Mouse (Mus musculus) hindbrain, embryonic 13.5 days (tissue): ENCODE results near the gene Veph1. TPM values are rescaled to one million over a fixed set of nuclear protein-coding genes. Genes with fewer than 3 reads are reported as not detected.
A peak's percentile ranks its signal among the peaks of the same experiment; 100 is the strongest.

Experiments used
- ATAC-seq: fragments of 200-750 bp; cut with Nextera tagmentation; 2 replicates; pipeline ENCODE4 v1.8.0; 2017; ENCODE audit warnings: moderate TSS enrichment; ENCODE audit not compliant: low FRiP score
- H3K27ac ChIP-seq: fragments of 300-500 bp; sonication (generic); 2 replicates; pipeline ENCODE4 v1.5.1; 2015; ENCODE audit warnings: inconsistent platforms, mild to moderate bottlenecking, moderate library complexity
- H3K27me3 ChIP-seq: fragments of 300-500 bp; sonication (generic); 2 replicates; pipeline ENCODE4 v1.6.1; 2015; ENCODE audit warnings: mild to moderate bottlenecking, inconsistent platforms
- H3K36me3 ChIP-seq: fragments of 300-500 bp; sonication (generic); 2 replicates; pipeline ENCODE4 v1.6.1; 2015; ENCODE audit warnings: mild to moderate bottlenecking, inconsistent platforms
- H3K4me1 ChIP-seq: fragments of 300-500 bp; sonication (generic); replicated peaks from 2 replicates; pipeline ENCODE4 v1.6.1; 2015; ENCODE audit warnings: inconsistent platforms
- H3K4me2 ChIP-seq: fragments of 300-500 bp; sonication (generic); 2 replicates; pipeline ENCODE4 v1.6.1; 2015; ENCODE audit warnings: inconsistent platforms, mild to moderate bottlenecking, moderate library complexity
- H3K4me3 ChIP-seq: fragments of 300-500 bp; sonication (generic); 2 replicates; pipeline ENCODE4 v1.5.1; 2015; ENCODE audit warnings: mild to moderate bottlenecking, inconsistent platforms
- H3K9ac ChIP-seq: fragments of 300-500 bp; sonication (generic); 2 replicates; pipeline ENCODE4 v1.6.1; 2015; ENCODE audit warnings: mild to moderate bottlenecking, inconsistent platforms
- H3K9me3 ChIP-seq: fragments of 300-500 bp; sonication (generic); 2 replicates; pipeline ENCODE4 v1.6.1; 2016; ENCODE audit warnings: inconsistent platforms
- WGBS: fragments of 180-500 bp; shearing (Covaris S2); methylation state at CpG from one replicate; pipeline ENCODE4 v1.1.7; 2015; 5-methylcytosine and 5-hydroxymethylcytosine counted together
- polyA plus RNA-seq: library from polyadenylated mRNA; unstranded; fragments of >200 nt; fragmentation: Nextera tagmentation; extraction: Ambion mirVana; gene quantifications from 2 replicates; pipeline ENCODE4 v1.2.1, GENCODE M21; 2015

Gene Veph1
- polyA plus RNA-seq: 4.6 and 7.8 TPM in 2 replicates

GRCm38 (mm10) chr3:66296545-66296944, at the start of gene Veph1:
Gene Veph1, minus strand, starts transcription at chr3:66296837.
- Histone ChIP-seq H3K4me2 (peak within 1 kb of the TSS; percentile 23), H3K27ac (peak within 1 kb of the TSS; percentile 52; the same call in 1 of the 2 replicates), H3K4me1 (peaks cover 18% of the 10 kb centered on the region), H3K9ac (peak within 1 kb of the TSS; percentile 46), H3K4me3 (no peak within 1 kb of the TSS), H3K36me3 (no peaks in the 10 kb centered on the region), H3K27me3 (no peaks in the 10 kb centered on the region), H3K9me3 (no peaks in the 10 kb centered on the region)
- peak; percentile 52; the same call in 1 of the 2 replicates for ATAC-seq
- 14% methylated on average over 11 of the region's 11 CpGs for WGBS

GRCm38 (mm10) chr3:66340742-66341141, 44.1 kb upstream of the Veph1 start:
- ATAC-seq: no peak
- H3K36me3 ChIP-seq: no peaks in the 10 kb centered on the region
- H3K4me3 ChIP-seq: no peak overlapping the region
- no peaks in the 10 kb centered on the region for H3K9me3 ChIP-seq
- H3K4me2 ChIP-seq: no peak overlapping the region
- H3K27me3 ChIP-seq: no peaks in the 10 kb centered on the region
- no peak overlapping the region for H3K9ac ChIP-seq
- 78% methylated on average over 2 of the region's 2 CpGs for WGBS
- H3K4me1 ChIP-seq: no peaks in the 10 kb centered on the region
- no peak overlapping the region for H3K27ac ChIP-seq

DNA sequence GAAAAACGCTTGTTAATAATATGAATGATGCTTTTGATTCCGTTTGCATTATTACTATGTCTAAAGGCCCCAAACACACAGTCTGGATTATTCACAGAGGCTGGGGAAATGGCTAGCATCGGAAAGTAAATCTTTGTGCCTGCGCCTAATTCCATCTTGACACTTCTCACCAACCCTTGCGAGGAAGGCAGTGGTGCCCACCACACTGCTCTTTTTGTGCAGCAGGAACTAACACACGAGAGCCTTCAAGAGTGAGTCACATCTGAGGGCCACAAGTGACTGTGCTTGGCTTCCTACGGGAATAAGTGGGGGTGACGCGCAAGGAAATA, 35.7 kb upstream of the Veph1 start:
- Histone ChIP-seq H3K9me3 (no peaks in the 10 kb centered on the region), H3K4me2 (no peak overlapping the region), H3K4me3 (no peak overlapping the region), H3K27me3 (no peaks in the 10 kb centered on the region), H3K9ac (no peak overlapping the region), H3K27ac (no peak overlapping the region), H3K4me1 (no peaks in the 10 kb centered on the region), H3K36me3 (no peaks in the 10 kb centered on the region)
- WGBS: 89% methylated on average over 9 of the region's 9 CpGs
- ATAC-seq: no peak

DNA sequence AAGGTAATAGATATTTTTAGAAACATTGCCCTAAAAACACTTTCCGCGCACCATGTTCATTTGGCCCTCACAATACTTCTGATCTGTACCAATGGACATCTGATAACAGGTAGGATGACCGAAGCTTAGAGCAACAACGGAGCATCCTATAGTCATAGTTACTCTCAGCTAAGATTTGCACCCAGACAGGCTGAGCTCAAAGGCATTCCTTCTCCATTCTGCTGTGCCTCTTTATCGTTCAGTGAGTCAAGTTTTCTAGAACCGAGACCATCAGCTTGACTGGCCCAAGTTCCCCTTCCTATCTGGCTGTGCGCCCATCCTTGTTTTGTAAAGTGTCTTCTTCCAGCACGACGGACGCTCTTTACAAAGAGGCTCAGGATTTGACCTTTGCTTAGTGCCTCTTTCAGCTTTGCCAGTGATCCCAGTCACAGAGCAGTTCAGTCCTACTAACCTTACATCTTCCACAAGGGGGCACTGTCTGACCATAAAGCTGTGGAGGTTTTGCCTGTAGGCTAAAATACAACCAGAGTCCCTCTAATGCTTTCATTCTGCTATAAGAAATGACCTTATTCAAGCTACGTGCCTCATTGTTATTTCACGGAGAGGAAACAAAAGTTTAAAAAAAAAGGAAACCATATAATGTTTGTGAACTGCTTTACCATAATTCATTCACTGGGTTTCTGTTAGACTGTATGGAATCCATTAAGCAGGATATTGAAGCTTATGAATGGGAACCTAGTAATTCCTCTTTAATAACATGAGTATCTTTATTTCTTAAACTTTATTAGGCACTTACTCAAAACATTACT, 35.2 kb upstream of the Veph1 start:
- WGBS: 47% methylated on average over 12 of the region's 12 CpGs
- H3K9ac ChIP-seq: no peak overlapping the region
- H3K4me3 ChIP-seq: no peak overlapping the region
- no peak overlapping the region for H3K4me2 ChIP-seq
- H3K9me3 ChIP-seq: no peaks in the 10 kb centered on the region
- no peaks in the 10 kb centered on the region for H3K27me3 ChIP-seq
- peak; percentile 76 for ATAC-seq
- H3K36me3 ChIP-seq: no peaks in the 10 kb centered on the region
- no peak overlapping the region for H3K27ac ChIP-seq
- H3K4me1 ChIP-seq: no peaks in the 10 kb centered on the region

- WGBS: 80% methylated on average over 15 of the region's 15 CpGs
- no peak for ATAC-seq
- peaks cover 6% of the 10 kb centered on the region for H3K4me1 ChIP-seq
Measured at GRCm38 (mm10) chr3:66330896-66331579, 34.4 kb upstream of the Veph1 start.

GRCm38 (mm10) chr3:66325962-66326834, 29.6 kb upstream of the Veph1 start:
- Histone ChIP-seq H3K9ac (0 out of 2 replicates have a peak overlapping the region, but pooled peaks have one; percentile 53), H3K27ac (peak overlapping the region; percentile 85), H3K4me3 (no peak overlapping the region), H3K4me1 (peaks cover 19% of the 10 kb centered on the region), H3K27me3 (no peaks in the 10 kb centered on the region), H3K9me3 (no peaks in the 10 kb centered on the region), H3K4me2 (peak overlapping the region; percentile 20), H3K36me3 (no peaks in the 10 kb centered on the region)
- 34% methylated on average over 16 of the region's 16 CpGs for WGBS
- ATAC-seq: peak; percentile 90

More at GRCm38 (mm10) chr3:66330896-66331579, 34.4 kb upstream of the Veph1 start:
- no peaks in the 10 kb centered on the region for H3K27me3 ChIP-seq
- no peaks in the 10 kb centered on the region for H3K36me3 ChIP-seq
- no peak overlapping the region for H3K9ac ChIP-seq
- no peak overlapping the region for H3K4me3 ChIP-seq
- H3K4me2 ChIP-seq: no peak overlapping the region
- no peak overlapping the region for H3K27ac ChIP-seq
- no peaks in the 10 kb centered on the region for H3K9me3 ChIP-seq

- Histone ChIP-seq H3K4me1 (peaks cover 19% of the 10 kb centered on the region), H3K9me3 (no peaks in the 10 kb centered on the region), H3K36me3 (no peaks in the 10 kb centered on the region), H3K9ac (peak overlapping the region; percentile 53; the same call in 1 of the 2 replicates), H3K4me2 (peak overlapping the region; percentile 15; the same call in 1 of the 2 replicates), H3K4me3 (no peak overlapping the region), H3K27ac (peak overlapping the region; percentile 85), H3K27me3 (no peaks in the 10 kb centered on the region)
- ATAC-seq: peak; percentile 96
- 17% methylated on average over 5 of the region's 5 CpGs for WGBS
Measured at GRCm38 (mm10) chr3:66325486-66325951, 28.9 kb upstream of the Veph1 start.

- H3K9ac ChIP-seq: no peak overlapping the region
- no peak for ATAC-seq
- no peaks in the 10 kb centered on the region for H3K36me3 ChIP-seq
- 79% methylated on average over 8 of the region's 8 CpGs for WGBS
- H3K4me3 ChIP-seq: no peak overlapping the region
- no peaks in the 10 kb centered on the region for H3K4me1 ChIP-seq
- no peak overlapping the region for H3K27ac ChIP-seq
- no peaks in the 10 kb centered on the region for H3K9me3 ChIP-seq
- no peaks in the 10 kb centered on the region for H3K27me3 ChIP-seq
- H3K4me2 ChIP-seq: no peak overlapping the region
Measured at GRCm38 (mm10) chr3:66314793-66315715, 18.4 kb upstream of the Veph1 start.

GRCm38 (mm10) chr3:66310586-66310985, 13.9 kb upstream of the Veph1 start:
- Histone ChIP-seq H3K9me3 (no peaks in the 10 kb centered on the region), H3K27me3 (no peaks in the 10 kb centered on the region), H3K4me3 (no peak overlapping the region), H3K4me1 (no peaks in the 10 kb centered on the region), H3K36me3 (no peaks in the 10 kb centered on the region), H3K4me2 (no peak overlapping the region), H3K9ac (no peak overlapping the region), H3K27ac (no peak overlapping the region)
- no peak for ATAC-seq
- 90% methylated on average over 1 of the region's 1 CpGs for WGBS

- ATAC-seq: no peak
- Histone ChIP-seq H3K27ac (no peak overlapping the region), H3K4me3 (no peak overlapping the region), H3K4me1 (no peaks in the 10 kb centered on the region), H3K9ac (no peak overlapping the region), H3K9me3 (no peaks in the 10 kb centered on the region), H3K4me2 (no peak overlapping the region), H3K27me3 (no peaks in the 10 kb centered on the region), H3K36me3 (no peaks in the 10 kb centered on the region)
- 100% methylated on average over 1 of the region's 1 CpGs for WGBS
Measured at GRCm38 (mm10) chr3:66309531-66309930, 12.9 kb upstream of the Veph1 start.

DNA sequence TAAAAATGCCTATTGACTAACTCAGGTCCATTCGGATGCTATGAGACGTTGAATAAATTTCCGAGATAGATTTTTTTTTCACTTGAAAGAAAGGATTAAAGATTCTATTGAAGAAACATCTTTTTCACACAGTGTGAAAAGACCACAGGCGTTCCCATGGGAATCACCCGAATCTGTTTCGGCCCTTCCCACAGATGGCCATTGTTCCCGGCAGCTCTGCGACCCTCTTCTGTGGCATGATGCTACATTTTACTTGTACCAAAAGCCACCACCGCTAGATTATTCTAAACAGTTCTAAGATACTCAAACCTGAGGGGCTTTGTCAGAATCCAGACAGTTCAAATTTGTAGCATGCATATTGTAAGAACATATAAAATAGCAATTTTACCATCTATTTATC, 1.4 kb downstream of the Veph1 start:
- Histone ChIP-seq H3K36me3 (no peaks in the 10 kb centered on the region), H3K27me3 (no peaks in the 10 kb centered on the region), H3K4me3 (no peak overlapping the region), H3K9ac (no peak overlapping the region), H3K27ac (no peak overlapping the region), H3K4me2 (no peak overlapping the region), H3K9me3 (no peaks in the 10 kb centered on the region), H3K4me1 (peaks cover 18% of the 10 kb centered on the region)
- no peak for ATAC-seq
- 21% methylated on average over 9 of the region's 9 CpGs for WGBS
